Mouse (Mus musculus) E14TG2a.4 (cell line): Measurements from ENCODE around the gene Ctcf.

Experiments used
- H3K27me3 ChIP-seq: 2 replicates; pipeline ENCODE4 v1.6.1; 2014; ENCODE audit warnings: low read length, control low read depth; ENCODE audit not compliant: insufficient read depth
- H3K36me3 ChIP-seq: 2 replicates; pipeline ENCODE4 v1.6.1; 2014; ENCODE audit warnings: low read length, control low read depth; ENCODE audit not compliant: insufficient read depth
- H3K4me1 ChIP-seq: replicated peaks from 2 replicates; pipeline ENCODE4 v1.6.1; 2014; ENCODE audit warnings: low read depth, low read length, control low read depth
- H3K4me3 ChIP-seq: replicated peaks from 2 replicates; pipeline ENCODE4 v1.5.1; 2014; ENCODE audit warnings: mild to moderate bottlenecking, low read length
- H3K9me3 ChIP-seq: 2 replicates; pipeline ENCODE4 v1.6.1; 2014; ENCODE audit warnings: low read length, control low read depth
- CTCF ChIP-seq: conservative IDR thresholded peaks from 2 replicates; pipeline ENCODE4 v1.5.1; 2014; ENCODE audit warnings: low read length
- NANOG ChIP-seq: IDR thresholded peaks from 2 replicates; pipeline ENCODE4 v1.6.1; 2014; ENCODE audit warnings: borderline replicate concordance, low read length, mixed read lengths
- POU5F1 ChIP-seq: IDR thresholded peaks from 2 replicates; pipeline ENCODE4 v1.6.1; 2014; ENCODE audit warnings: low read length, borderline replicate concordance

The Ctcf gene

DNA sequence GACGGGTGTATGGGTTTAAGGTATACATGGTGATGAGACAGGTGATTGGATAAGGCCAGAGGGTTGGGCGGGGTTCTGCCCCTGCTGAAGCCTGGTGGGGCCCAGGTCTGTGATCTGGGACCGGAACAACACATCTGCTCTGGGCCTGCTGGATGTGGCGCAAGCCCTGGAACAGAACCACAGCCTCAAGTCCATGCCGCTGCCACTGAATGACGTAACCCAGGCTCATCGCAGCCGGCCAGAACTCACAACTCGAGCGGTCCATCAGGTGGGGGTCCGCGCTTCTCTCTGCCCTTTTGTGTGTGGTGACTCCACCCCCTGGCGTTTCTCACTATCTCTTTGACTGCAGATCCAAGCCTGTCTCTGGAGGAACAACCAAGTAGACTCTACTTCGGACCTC is 54.6 kb downstream of the Ctcf start:
- Histone ChIP-seq H3K4me1 (peaks cover 75% of the 10 kb centered on the region), H3K9me3 (peaks cover 7% of the 10 kb centered on the region; the same call in 1 of the 2 replicates), H3K36me3 (peaks cover 15% of the 10 kb centered on the region), H3K4me3 (peak overlapping the region; percentile 21; the same call in 1 of the 2 replicates), H3K27me3 (peaks cover 71% of the 10 kb centered on the region)
- TF ChIP-seq NANOG (no peak), POU5F1 (no peak), CTCF (no peak)

DNA sequence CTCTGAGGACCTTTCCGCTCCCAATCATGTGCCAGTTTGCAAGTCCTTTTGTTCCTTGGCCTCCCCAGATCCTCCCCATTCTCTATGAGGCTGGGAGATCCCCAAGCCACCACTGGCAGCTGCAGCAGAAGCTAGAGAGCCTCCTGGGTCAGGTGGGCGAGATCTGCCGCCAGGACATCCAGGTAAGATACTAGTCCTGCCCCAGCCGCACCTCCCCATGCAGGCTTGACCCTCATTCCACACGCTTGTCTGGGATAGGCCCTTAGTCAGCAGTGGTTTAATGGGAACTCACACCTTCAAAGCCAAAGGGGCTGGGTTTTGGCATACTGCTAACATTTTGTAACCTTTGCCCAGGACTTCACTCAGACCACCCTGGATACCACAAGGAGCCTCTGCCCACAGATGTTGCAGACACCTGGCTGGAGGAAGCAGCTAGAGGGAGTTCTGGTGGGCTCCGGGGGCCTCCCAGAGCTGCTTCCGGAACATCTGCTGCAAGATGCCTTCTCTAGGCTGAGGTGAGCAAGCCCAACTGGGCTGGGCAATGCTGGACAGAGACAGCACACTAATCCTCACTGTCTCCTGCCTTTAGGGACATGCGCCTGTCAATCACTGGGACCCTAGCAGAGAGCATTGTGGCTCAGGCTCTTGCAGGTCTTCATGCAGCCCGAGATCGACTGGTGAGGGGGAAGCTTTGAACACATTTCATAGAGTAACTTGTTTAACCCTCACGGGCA is 56.2 kb downstream of the Ctcf start:
- Histone ChIP-seq H3K9me3 (peaks cover 7% of the 10 kb centered on the region; the same call in 1 of the 2 replicates), H3K36me3 (peaks cover 32% of the 10 kb centered on the region), H3K4me1 (peaks cover 63% of the 10 kb centered on the region), H3K4me3 (no peak overlapping the region), H3K27me3 (peaks cover 83% of the 10 kb centered on the region)
- TF ChIP-seq CTCF = no peak
- no peak for TF ChIP-seq NANOG
- no peak for TF ChIP-seq POU5F1

DNA sequence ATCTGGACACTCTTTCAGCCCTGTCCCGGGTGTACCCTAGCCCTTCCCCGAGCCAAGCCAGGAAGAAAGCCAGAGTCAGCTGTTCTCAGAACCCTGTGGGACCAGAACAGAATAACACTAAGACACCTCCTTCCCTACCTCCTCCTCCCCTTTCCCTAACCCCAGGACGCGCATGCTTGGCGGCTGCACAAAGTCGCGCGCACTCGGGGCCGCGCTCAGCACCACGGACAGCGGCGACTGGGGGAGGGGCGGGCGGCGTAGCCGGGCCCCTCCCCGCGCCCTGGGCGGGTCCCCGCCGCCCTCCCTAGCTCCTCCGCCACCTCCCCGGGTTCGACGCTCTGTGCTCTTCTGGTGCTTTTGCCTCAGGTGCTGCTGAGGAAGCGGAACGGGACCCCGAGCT is 57.3 kb downstream of the Ctcf start:
- TF ChIP-seq NANOG (no peak), POU5F1 (no peak), CTCF (no peak)
- H3K36me3 ChIP-seq = peaks cover 42% of the 10 kb centered on the region
- H3K9me3 ChIP-seq = peaks cover 7% of the 10 kb centered on the region; the same call in 1 of the 2 replicates
- H3K4me1 ChIP-seq = peaks cover 53% of the 10 kb centered on the region
- peaks cover 72% of the 10 kb centered on the region for H3K27me3 ChIP-seq
- H3K4me3 ChIP-seq = peak overlapping the region; percentile 80

DNA sequence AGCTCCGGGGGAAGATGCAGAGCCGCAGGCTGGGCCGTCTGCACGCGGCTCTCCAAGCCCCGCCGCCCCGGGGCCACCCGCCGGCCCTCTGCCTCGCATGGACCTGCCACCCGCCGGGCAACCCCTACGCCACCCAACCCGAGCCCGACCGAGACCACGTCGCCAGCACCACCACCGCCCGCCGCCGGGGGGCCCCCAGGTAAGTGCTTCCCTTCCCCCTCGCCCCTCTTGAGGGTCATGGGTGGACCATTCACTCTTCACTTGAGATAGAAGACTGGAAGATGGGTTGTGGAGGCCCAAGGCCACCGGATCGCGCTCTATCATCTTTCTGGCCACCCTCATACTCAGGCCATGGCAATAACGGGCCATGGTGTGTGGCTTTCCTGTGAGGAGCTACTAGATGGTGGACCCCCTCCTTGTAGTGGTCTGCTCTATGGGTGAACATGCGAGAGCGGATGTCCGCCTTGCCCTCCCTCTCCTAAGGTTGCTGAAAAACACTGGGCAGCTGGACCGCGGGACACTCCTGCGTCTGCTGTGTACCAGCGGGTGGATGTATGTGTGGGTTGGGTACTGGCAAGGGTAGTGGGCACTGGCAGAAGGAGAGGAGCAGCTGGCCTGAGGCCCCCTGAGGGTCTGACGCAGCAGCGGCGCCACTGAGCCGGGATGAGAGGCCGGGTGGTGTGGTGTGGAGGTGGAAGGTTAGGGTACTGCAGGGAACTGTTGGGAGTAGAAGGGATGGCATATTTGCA is 57.9 kb downstream of the Ctcf start:
- no peak for TF ChIP-seq NANOG
- TF ChIP-seq POU5F1 = no peak
- Histone ChIP-seq H3K27me3 (peaks cover 67% of the 10 kb centered on the region), H3K4me3 (peak overlapping the region; percentile 80), H3K9me3 (peaks cover 7% of the 10 kb centered on the region; the same call in 1 of the 2 replicates), H3K36me3 (peaks cover 46% of the 10 kb centered on the region), H3K4me1 (peaks cover 48% of the 10 kb centered on the region)

DNA sequence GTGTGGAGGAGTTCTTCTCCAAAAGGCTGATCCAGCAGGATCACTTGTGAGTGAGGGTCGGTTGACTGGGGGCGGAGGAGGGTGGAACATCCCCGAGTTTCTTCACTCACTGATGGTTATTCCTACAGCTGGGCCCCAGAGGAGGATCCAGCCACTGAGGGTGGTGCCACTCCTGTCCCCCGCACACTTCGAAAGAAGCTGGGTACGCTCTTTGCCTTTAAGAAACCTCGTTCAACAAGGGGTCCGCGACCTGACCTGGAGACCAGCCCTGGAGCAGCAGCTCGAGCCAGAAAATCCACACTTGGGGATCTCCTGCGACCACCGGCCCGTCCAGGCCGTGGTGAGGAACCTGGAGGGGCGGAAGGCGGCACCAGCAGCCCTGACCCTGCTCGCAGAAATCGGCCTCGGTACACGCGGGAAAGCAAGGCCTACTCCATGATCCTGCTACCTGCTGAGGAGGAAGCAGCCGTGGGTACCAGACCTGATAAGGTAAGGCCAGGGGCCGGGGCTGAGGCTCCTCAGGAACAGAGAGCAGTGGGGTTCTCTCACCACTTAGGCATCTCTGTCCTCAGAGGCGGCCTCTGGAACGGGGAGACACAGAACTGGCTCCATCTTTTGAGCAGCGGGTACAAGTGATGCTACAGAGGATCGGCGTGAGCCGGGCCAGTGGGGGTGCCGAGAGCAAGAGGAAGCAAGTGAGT is 58.9 kb downstream of the Ctcf start:
- Histone ChIP-seq H3K4me3 (peak overlapping the region; percentile 80), H3K27me3 (peaks cover 62% of the 10 kb centered on the region), H3K9me3 (peaks cover 7% of the 10 kb centered on the region; the same call in 1 of the 2 replicates), H3K4me1 (peaks cover 47% of the 10 kb centered on the region), H3K36me3 (peaks cover 50% of the 10 kb centered on the region)
- no peak for TF ChIP-seq NANOG
- no peak for TF ChIP-seq CTCF
- no peak for TF ChIP-seq POU5F1

DNA sequence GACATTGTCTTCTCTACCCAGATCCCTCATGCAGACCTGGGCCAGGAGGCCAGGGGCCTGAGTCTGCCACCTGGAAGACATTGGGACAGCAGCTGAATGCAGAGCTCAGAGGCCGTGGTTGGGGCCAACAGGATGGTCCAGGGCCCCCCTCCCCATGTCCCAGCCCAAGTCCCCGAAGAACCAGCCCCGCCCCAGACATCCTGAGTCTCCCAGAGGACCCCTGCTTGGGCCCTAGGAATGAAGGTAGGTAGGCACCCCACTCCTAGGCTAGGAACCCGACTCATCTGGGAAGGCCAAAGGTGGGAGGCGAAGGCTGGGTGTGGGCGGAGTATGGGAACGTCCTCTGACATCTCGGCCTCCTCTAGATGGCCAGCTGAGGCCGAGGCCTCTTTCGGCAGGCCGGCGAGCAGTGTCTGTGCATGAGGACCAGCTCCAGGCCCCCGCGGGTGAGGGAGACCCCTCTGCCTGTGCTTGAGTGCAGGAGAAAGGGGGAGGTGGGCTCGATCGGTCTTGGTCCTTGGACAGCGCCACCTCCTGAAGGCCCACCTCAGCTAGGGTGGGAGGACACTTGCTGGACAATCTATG is 60.9 kb downstream of the Ctcf start:
- peaks cover 49% of the 10 kb centered on the region for H3K27me3 ChIP-seq
- peaks cover 51% of the 10 kb centered on the region for H3K36me3 ChIP-seq
- TF ChIP-seq POU5F1 = no peak
- peaks cover 7% of the 10 kb centered on the region; the same call in 1 of the 2 replicates for H3K9me3 ChIP-seq
- peaks cover 46% of the 10 kb centered on the region for H3K4me1 ChIP-seq
- no peak overlapping the region for H3K4me3 ChIP-seq

DNA sequence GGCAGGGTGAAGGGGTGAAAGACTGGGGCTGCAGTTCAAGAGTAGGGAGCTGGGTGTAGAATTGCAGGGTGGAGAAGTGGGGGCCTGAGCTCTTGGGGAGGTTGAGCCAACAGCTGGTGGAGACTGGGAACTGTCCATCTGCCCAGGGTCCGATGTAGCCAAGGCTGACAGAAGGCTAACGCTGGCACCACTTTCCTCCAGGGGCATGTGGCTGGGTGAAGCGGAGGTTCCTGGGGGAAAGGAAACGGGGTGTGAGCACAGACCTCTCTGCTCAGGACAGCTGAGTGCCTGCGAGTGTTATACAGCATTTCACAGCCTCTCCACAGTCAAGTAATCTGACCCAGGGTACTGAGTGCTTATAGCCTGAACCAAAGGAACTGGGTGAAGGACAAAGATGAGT is 62.4 kb downstream of the Ctcf start:
- Histone ChIP-seq H3K9me3 (no peaks in the 10 kb centered on the region), H3K4me3 (no peak overlapping the region), H3K4me1 (peaks cover 56% of the 10 kb centered on the region), H3K36me3 (peaks cover 56% of the 10 kb centered on the region), H3K27me3 (peaks cover 37% of the 10 kb centered on the region)
- no peak for TF ChIP-seq NANOG
- no peak for TF ChIP-seq CTCF
- no peak for TF ChIP-seq POU5F1
